Mouse (Mus musculus): ENCODE results near the gene Gpatch3. TPM values are rescaled to one million over a fixed set of nuclear protein-coding genes. Genes with fewer than 3 reads are reported as not detected.
A peak's percentile ranks its signal among the peaks of the same experiment; 100 is the strongest.

Gpatch3 gene
- total RNA-seq, 2 experiments from 2014 or later = 17.8 to 18.3 TPM

GRCm38 (mm10) chr4:133583690-133584058 is 9.1 kb downstream of the Gpatch3 start:
- no peak for ATAC-seq (replicated peaks; ENCODE audit: poor library complexity, severe bottlenecking)

DNA sequence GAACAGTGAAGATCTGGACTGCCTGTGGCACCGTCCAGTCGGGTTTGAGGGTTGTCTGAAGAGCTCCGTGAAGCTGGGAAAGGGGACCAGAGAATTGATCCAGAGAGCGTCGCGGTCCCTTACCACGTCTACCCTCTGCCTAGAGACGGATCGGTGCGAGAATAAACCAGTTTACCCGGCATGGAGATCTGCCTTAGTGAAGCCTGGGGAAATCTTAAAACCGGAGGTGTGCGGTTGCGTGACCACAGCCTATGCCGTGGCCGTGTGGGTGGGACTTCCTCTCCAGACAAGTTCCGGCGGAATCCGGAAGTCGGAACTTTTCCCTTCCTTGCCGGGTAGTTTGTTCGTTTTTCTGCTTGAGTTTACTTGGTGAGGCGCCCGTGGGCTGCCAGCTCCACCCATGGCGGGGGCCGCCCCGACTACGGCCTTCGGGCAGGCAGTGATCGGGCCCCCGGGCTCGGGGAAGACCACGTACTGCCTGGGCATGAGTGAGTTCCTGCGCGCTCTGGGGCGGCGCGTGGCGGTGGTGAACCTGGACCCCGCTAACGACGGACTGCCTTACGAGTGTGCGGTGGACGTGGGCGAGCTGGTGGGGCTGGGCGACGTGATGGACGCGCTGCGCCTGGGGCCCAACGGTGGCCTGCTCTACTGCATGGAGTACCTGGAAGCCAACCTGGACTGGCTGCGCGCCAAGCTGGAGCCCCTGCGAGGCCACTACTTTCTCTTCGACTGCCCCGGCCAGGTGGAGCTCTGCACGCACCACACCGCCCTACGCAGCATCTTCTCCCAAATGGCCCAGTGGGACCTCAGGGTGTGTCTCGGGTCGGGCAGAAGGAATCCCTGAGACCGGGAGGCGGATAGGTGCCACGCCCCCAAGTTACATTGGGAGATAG is 9.8 kb downstream of the Gpatch3 start, which contains the start of gene Gpn2:
TSS of gene Gpn2 (plus strand) at position 304 of the 893 bp plus-strand sequence.
- ATAC-seq (replicated peaks; ENCODE audit: poor library complexity, severe bottlenecking) = peak; percentile 80

DNA sequence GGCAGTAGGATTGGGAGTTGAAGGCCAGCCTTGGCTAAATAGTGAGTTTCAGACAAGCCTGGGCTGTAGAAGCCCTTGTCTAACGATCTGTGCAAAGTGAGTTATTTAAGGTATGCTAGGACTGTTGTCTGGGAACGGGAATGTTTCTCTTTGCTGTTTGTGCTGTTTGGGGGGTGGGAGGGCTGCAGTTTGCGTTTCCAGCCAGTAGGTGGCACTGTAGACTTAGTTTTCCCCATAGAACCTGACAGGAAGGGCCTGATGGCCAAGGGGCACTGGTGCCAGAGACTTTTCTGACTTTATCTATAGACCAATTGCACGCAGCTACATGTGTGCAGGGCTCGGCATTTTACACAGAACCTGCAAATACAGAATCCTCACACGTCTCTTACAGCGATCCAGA is 18.0 kb downstream of the Gpatch3 start:
- ATAC-seq (replicated peaks; ENCODE audit: poor library complexity, severe bottlenecking) = peak; percentile 80

GRCm38 (mm10) chr4:133595538-133595937 is 21.0 kb downstream of the Gpatch3 start:
- no peak for ATAC-seq (replicated peaks; ENCODE audit: poor library complexity, severe bottlenecking)

GRCm38 (mm10) chr4:133596084-133596483 is 21.5 kb downstream of the Gpatch3 start:
- no peak for ATAC-seq (replicated peaks; ENCODE audit: poor library complexity, severe bottlenecking)

- ATAC-seq (replicated peaks; ENCODE audit: poor library complexity, severe bottlenecking) = no peak
These were observed 24.1 kb downstream of the Gpatch3 start for GRCm38 (mm10) chr4:133598616-133599015.

- no peak for ATAC-seq (replicated peaks; ENCODE audit: poor library complexity, severe bottlenecking)
These were observed 24.6 kb downstream of the Gpatch3 start for GRCm38 (mm10) chr4:133599116-133599515.

- peak; percentile 94 for ATAC-seq (replicated peaks; ENCODE audit: poor library complexity, severe bottlenecking)
These were observed 25.1 kb downstream of the Gpatch3 start for GRCm38 (mm10) chr4:133599571-133600073.

- no peak for ATAC-seq (replicated peaks; ENCODE audit: poor library complexity, severe bottlenecking)
These were observed 25.8 kb downstream of the Gpatch3 start for GRCm38 (mm10) chr4:133600306-133600705.

- ATAC-seq (replicated peaks; ENCODE audit: poor library complexity, severe bottlenecking) = peak; percentile 8; the same call in 1 of the 2 replicates
These were observed 27.2 kb downstream of the Gpatch3 start, which contains the start of gene Sfn for GRCm38 (mm10) chr4:133601721-133602218. TSS of gene Sfn (minus strand) at chr4:133602168.

- ATAC-seq (replicated peaks; ENCODE audit: poor library complexity, severe bottlenecking) = no peak
These were observed 28.5 kb downstream of the Gpatch3 start for GRCm38 (mm10) chr4:133603056-133603455.

- ATAC-seq (replicated peaks; ENCODE audit: poor library complexity, severe bottlenecking) = no peak
These were observed 29.6 kb downstream of the Gpatch3 start for GRCm38 (mm10) chr4:133604175-133604574.

DNA sequence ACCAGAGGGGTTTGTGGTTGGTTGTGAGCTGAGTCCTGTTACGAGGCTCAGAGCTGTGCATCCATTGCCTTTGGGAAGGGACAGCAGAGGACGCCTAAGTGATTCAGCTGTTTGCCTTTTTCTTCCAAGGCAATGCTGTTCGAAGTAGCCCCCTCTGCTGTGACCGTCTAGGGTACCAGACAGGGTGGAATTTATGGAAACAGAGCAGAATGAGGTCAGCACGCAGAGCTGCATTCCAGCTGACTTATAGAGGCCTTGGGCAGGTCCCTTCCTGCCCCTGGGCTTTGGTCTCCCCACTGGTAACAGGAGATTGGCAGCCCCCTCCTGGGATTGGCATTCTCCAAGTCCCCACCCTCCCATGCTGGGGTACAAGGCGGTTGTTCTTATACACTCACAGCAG is 30.3 kb downstream of the Gpatch3 start:
- ATAC-seq (replicated peaks; ENCODE audit: poor library complexity, severe bottlenecking) = no peak

GRCm38 (mm10) chr4:133605330-133605729 is 30.8 kb downstream of the Gpatch3 start:
- no peak for ATAC-seq (replicated peaks; ENCODE audit: poor library complexity, severe bottlenecking)

DNA sequence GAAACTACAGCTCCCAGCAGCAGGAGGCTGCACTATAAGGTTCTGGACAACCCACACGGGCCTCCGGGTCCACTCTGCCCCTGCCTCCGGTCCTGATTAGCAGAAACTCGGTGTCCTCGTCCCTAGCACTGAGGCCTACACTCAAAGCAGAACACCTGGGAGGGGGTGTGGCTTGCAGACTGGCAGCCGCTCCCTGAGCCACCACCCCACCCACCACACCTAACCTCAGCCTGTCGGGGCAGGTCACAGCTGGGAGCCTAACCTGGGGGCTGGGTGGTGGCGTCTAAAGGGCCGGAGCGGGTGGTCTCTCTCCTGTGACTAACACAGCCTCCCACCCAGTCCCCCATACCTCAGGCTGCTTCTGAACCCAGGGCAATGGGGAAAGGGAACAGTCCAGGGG is 32.7 kb downstream of the Gpatch3 start:
- no peak for ATAC-seq (replicated peaks; ENCODE audit: poor library complexity, severe bottlenecking)

GRCm38 (mm10) chr4:133609719-133610118 is 35.2 kb downstream of the Gpatch3 start:
- peak; percentile 86 for ATAC-seq (replicated peaks; ENCODE audit: poor library complexity, severe bottlenecking)

- no peak for ATAC-seq (replicated peaks; ENCODE audit: poor library complexity, severe bottlenecking)
These were observed 37.3 kb downstream of the Gpatch3 start for GRCm38 (mm10) chr4:133611815-133612214.

- no peak for ATAC-seq (replicated peaks; ENCODE audit: poor library complexity, severe bottlenecking)
These were observed 37.9 kb downstream of the Gpatch3 start for GRCm38 (mm10) chr4:133612416-133612815.

- no peak for ATAC-seq (replicated peaks; ENCODE audit: poor library complexity, severe bottlenecking)
These were observed 38.5 kb downstream of the Gpatch3 start for GRCm38 (mm10) chr4:133613026-133613425.

DNA sequence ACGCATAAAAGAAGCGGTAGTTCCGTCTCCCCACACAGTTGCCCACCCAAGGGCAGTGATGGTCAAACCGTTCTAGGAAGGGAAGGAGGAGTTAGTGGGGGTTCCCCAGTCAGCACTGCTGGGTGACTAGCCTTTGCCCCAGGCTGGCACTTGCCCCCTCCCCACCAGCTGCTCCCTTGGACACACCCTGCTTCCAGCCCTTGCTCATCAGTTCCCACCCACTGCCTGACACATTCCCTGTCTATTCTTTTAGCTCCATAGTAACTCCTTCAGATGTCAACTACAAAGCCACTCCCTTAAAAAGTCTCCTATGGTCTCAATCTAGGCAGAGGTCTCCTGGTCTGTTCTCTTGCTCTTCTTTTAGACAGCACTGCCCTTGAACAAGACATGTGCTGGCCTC is 39.3 kb downstream of the Gpatch3 start:
- no peak for ATAC-seq (replicated peaks; ENCODE audit: poor library complexity, severe bottlenecking)

DNA sequence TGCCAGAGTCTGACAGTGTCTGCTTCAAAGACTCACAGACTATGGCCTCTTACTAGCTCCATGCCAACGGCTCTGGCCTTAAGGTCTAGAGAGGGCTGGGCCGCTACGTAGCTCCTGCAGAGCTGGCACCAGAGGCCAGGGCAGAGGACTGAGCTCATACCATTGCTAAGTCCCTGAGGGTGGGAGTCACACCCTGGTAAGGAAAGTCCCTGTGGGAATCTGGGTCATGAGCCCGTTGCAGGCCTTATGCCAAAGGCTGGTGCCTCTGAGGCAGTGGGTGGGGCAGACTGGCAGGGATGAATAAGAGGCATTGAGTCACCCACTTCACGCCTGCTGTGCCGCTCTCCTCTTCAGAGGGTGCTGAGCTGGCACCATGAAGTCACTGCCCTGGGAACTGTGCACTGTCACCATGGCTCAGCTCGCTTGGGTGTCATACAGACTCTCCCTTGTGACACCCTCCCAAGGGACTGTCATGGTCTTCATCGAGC is 39.8 kb downstream of the Gpatch3 start:
- ATAC-seq (replicated peaks; ENCODE audit: poor library complexity, severe bottlenecking) = no peak

All from granulocyte monocyte progenitor cell, adult 5-6 weeks (primary cell).